Mouse (Mus musculus): ENCODE measurements around the gene Grrp1. TPM values are rescaled to one million over a fixed set of nuclear protein-coding genes. Genes with fewer than 3 reads are reported as not detected.
A peak's percentile ranks its signal among the peaks of the same experiment; 100 is the strongest.
"Not testable (repeated sequence)": the region's sequence is repeated elsewhere in the genome, so short reads cannot be mapped to it uniquely, and the experiment has no call there.

Grrp1 gene
- total RNA-seq (2014; rRNA removed) (14.2 and 18.3 TPM in 2 replicates), polyA plus RNA-seq (2015; fragmentation: Nextera tagmentation; extraction: Ambion mirVana) (18.3 and 20.0 TPM in 2 replicates)

DNA sequence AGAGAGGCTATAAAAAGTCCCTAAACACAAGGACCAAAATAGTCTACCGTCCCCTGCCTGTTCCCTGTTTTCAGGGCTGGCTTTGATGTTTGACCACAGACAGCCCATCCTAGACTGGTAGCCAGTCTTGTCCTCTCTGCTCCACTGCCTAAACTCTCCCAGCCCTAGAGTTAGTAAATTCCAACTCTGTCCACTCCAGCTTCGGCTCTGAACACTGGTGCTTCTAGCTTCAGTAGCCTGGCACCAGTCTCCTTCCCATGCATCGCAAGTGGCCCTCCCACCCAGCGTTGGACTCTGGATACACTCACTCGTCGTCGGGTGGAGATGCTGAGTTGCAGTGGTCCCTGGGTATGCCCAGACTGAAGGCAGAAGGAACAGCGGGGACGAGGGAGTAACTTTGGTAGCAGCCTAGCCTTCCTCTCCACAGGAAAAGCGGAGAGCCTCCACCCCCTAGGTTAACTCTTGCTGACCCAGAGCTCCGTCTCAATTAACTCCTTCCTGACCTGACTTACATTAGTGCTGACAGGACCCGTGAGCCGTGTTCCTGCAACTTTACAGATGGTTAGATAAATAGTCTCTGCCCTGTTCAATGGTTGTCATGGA, at the start of gene Grrp1:
Gene Grrp1 (minus strand): TSS at position 385 of the 603 bp plus-strand sequence.
- Histone ChIP-seq H3K4me2 (ENCODE audit: low read depth) (0 out of 2 replicates have a peak within 1 kb of the TSS, but pooled peaks have one; percentile 76), H3K27me3 (ENCODE audit: insufficient read depth, low read length) (peaks cover 32% of the 10 kb centered on the region), H3K27ac (ENCODE audit: low read depth, low read length) (no peak within 1 kb of the TSS), H3K4me1 (ENCODE audit: insufficient read depth) (0 out of 2 replicates have a peak, but pooled peaks cover 4% of the 10 kb centered on the region), H3K9ac (no peak within 1 kb of the TSS), H3K9me3 (ENCODE audit: low read length) (no peaks in the 10 kb centered on the region), H3K4me3 (ENCODE audit: low read depth, low read length) (0 out of 2 replicates have a peak within 1 kb of the TSS, but pooled peaks have one; percentile 53), H3K36me3 (ENCODE audit: insufficient read depth) (no peaks in the 10 kb centered on the region)
- no peak for DNase-seq
- TF ChIP-seq CTCF (IDR thresholded peaks at IDR 0.05; ENCODE audit: low read depth): no peak
- 3% methylated on average over 13 of the region's 13 CpGs for WGBS
- no peak for ATAC-seq

DNA sequence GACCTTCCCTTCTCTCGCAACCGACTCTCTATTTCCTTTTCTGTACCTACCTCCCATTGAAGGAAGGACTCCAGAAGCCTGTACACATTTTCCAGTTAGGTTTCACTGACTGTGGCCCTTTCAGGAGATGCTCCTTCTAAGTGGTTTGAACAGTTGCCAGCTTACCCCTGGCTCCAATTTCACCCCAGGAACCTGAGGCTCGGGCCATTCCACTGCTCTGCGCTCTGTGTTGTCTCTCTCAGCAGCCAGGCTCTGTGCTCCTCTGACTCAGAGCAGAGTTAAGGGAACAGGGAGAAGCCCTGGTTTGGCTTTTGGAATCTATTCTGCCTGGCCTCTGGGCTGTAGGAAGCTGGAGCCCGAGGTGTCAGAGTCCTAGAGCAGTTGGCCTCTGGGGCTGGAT, 48.2 kb upstream of the Grrp1 start:
- WGBS: 91% methylated on average over 5 of the region's 5 CpGs

DNA sequence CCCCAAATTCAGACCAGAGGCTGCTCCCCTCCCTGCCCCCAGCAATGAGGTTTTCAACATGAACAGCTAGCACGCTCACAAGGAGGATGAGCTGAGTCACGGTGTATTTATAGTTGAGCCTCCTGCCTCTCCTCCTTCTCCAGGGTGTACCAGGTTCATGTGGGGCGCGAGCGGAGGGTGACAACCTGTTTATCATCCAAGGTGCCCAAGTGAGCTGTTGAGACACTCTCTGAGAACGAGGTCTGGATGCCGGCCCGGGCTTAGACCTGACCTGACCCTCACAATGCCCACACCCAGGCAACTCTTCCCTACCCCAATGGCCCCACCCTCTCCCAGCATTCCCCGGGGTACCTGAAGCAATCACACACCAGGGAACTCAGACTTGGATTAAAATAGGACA, 46.4 kb upstream of the Grrp1 start:
- no peak overlapping the region for H3K4me3 ChIP-seq (ENCODE audit: low read depth, low read length)
- H3K27me3 ChIP-seq (ENCODE audit: insufficient read depth, low read length): no peaks in the 10 kb centered on the region
- H3K36me3 ChIP-seq (ENCODE audit: insufficient read depth): no peaks in the 10 kb centered on the region
- no peak for ATAC-seq
- H3K4me2 ChIP-seq (ENCODE audit: low read depth): no peak overlapping the region
- no peak overlapping the region for H3K27ac ChIP-seq (ENCODE audit: low read depth, low read length)
- H3K9me3 ChIP-seq (ENCODE audit: low read length): no peaks in the 10 kb centered on the region
- no peaks in the 10 kb centered on the region for H3K4me1 ChIP-seq (ENCODE audit: insufficient read depth)
- no peak for DNase-seq
- WGBS: 81% methylated on average over 9 of the region's 9 CpGs
- no peak overlapping the region for H3K9ac ChIP-seq
- TF ChIP-seq CTCF (IDR thresholded peaks at IDR 0.05; ENCODE audit: low read depth): no peak

More for the DNA sequence above, 48.2 kb upstream of the Grrp1 start:
- H3K27me3 ChIP-seq (ENCODE audit: insufficient read depth, low read length): no peaks in the 10 kb centered on the region
- H3K9me3 ChIP-seq (ENCODE audit: low read length): no peaks in the 10 kb centered on the region
- H3K4me2 ChIP-seq (ENCODE audit: low read depth): no peak overlapping the region
- H3K9ac ChIP-seq: no peak overlapping the region
- ATAC-seq (no peak), DNase-seq (no peak)
- no peak overlapping the region for H3K27ac ChIP-seq (ENCODE audit: low read depth, low read length)
- no peak for TF ChIP-seq CTCF (IDR thresholded peaks at IDR 0.05; ENCODE audit: low read depth)
- H3K4me1 ChIP-seq (ENCODE audit: insufficient read depth): no peaks in the 10 kb centered on the region
- H3K36me3 ChIP-seq (ENCODE audit: insufficient read depth): no peaks in the 10 kb centered on the region
- no peak overlapping the region for H3K4me3 ChIP-seq (ENCODE audit: low read depth, low read length)

DNA sequence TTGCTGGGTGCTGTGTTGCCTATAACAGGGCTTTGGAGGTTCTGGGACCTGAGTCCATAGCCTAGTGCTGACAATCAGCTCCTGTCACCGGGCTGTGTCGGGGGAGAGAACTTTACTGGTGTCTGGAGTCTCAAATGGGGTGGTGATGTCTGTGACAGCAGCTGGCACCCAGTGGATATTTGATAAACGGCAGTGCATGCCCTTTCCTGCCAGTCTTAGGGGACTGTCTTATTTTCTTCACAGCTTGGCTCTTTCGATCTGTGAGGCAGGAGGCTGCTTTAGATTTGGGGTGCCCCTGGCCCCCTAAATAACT, 45.5 kb upstream of the Grrp1 start:
- TF ChIP-seq CTCF (IDR thresholded peaks at IDR 0.05; ENCODE audit: low read depth): no peak
- ATAC-seq (no peak), DNase-seq (no peak)
- H3K9ac ChIP-seq: no peak overlapping the region
- no peak overlapping the region for H3K4me3 ChIP-seq (ENCODE audit: low read depth, low read length)
- H3K4me1 ChIP-seq (ENCODE audit: insufficient read depth): no peaks in the 10 kb centered on the region
- H3K9me3 ChIP-seq (ENCODE audit: low read length): no peaks in the 10 kb centered on the region
- no peaks in the 10 kb centered on the region for H3K36me3 ChIP-seq (ENCODE audit: insufficient read depth)
- 66% methylated on average over 4 of the region's 4 CpGs for WGBS
- H3K27me3 ChIP-seq (ENCODE audit: insufficient read depth, low read length): no peaks in the 10 kb centered on the region
- no peak overlapping the region for H3K27ac ChIP-seq (ENCODE audit: low read depth, low read length)
- no peak overlapping the region for H3K4me2 ChIP-seq (ENCODE audit: low read depth)

DNA sequence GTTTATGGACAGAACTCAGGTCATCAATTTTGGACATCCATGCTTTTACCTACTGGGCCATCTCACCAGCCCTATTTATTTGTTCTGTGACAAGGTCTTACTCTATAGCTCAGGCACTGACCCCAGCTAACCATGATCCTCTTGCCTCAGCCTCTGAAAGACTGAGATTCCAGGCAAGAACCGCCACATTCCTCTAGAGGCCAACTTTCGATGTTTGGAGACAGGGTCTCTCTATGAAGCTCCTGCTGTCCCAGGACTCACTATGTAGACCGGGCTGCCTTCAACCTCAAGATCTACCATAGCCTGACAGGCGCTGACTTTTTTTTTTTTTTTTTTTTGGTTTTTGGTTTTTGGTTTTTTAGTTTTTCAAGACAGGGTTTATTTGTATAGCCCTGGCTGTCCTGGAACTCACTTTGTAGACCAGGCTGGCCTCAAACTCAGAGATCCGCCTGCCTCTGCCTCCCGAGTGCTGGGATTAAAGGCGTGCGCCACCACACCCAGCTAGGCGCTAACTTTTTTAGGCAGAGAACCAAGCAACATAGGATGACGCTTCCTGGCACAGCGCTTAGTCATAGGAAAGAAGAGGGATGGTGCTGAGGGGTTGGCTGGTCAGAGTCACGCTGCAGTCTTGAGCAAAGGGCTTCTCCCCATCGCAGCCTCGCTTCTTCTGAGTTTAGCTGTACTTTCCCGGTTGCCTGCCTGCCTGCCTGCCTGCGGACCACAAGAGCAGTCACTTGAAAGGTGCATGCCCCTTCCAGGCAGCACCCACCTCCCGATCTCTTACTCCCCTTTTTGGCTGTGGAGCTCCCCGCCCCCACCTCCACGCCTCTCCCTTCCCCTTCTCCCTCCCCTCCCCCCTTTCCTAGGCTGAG, 45.0 kb upstream of the Grrp1 start:
- Histone ChIP-seq H3K4me2 (ENCODE audit: low read depth) (no peak overlapping the region), H3K9ac (no peak overlapping the region), H3K4me3 (ENCODE audit: low read depth, low read length) (no peak overlapping the region), H3K36me3 (ENCODE audit: insufficient read depth) (no peaks in the 10 kb centered on the region), H3K27me3 (ENCODE audit: insufficient read depth, low read length) (no peaks in the 10 kb centered on the region; the same call in 1 of the 2 replicates), H3K4me1 (ENCODE audit: insufficient read depth) (no peaks in the 10 kb centered on the region), H3K9me3 (ENCODE audit: low read length) (no peaks in the 10 kb centered on the region), H3K27ac (ENCODE audit: low read depth, low read length) (no peak overlapping the region)
- no peak for DNase-seq
- no peak for ATAC-seq
- 75% methylated on average over 19 of the region's 19 CpGs for WGBS
- no peak for TF ChIP-seq CTCF (IDR thresholded peaks at IDR 0.05; ENCODE audit: low read depth)

DNA sequence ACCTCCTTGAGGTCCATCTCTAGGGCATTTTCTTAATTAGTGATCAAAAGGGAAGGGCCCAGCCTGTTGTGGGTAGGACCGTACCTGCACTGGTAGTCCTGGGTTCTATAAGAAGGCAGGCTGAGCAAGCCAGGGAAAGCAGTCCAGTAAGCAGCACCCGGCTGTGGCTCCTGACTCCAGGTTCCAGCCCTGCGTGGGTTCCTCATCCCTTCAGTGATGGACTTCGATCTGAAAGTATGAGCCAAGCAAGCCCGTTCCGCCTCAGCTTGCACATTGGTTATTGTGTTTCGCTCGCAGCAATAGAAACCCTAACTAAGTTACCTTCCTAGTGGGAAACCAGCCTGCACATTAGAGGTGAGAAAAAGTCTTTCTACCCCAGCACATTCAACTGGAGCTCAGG, 43.5 kb upstream of the Grrp1 start:
- DNase-seq (no peak), ATAC-seq (no peak)
- no peak overlapping the region for H3K9ac ChIP-seq
- H3K4me2 ChIP-seq (ENCODE audit: low read depth): no peak overlapping the region
- H3K36me3 ChIP-seq (ENCODE audit: insufficient read depth): no peaks in the 10 kb centered on the region
- no peak for TF ChIP-seq CTCF (IDR thresholded peaks at IDR 0.05; ENCODE audit: low read depth)
- no peaks in the 10 kb centered on the region; the same call in 1 of the 2 replicates for H3K27me3 ChIP-seq (ENCODE audit: insufficient read depth, low read length)
- 96% methylated on average over 8 of the region's 8 CpGs for WGBS
- no peak overlapping the region for H3K4me3 ChIP-seq (ENCODE audit: low read depth, low read length)
- no peak overlapping the region for H3K27ac ChIP-seq (ENCODE audit: low read depth, low read length)
- no peaks in the 10 kb centered on the region for H3K9me3 ChIP-seq (ENCODE audit: low read length)
- H3K4me1 ChIP-seq (ENCODE audit: insufficient read depth): no peaks in the 10 kb centered on the region

DNA sequence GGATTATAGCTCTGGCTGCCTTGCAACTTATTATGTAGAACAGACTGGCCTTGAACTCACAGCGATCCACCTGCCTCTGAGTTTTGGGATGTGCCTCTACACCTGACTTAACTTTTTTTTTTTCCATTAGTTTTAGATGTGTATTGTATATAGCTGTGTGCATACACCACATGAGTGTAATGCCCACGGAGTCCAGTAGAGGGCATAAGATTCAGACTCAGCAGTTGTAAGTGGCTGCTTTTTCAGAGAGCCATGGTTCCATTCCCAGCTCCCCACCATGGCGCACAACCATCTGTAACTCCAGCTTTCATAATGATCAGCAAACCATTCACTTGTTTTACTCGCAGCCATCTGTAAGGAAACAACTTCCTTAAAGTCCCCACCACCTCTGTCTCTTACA, 42.6 kb upstream of the Grrp1 start:
- WGBS: 93% methylated on average over 4 of the region's 4 CpGs
- no peak for DNase-seq

DNA sequence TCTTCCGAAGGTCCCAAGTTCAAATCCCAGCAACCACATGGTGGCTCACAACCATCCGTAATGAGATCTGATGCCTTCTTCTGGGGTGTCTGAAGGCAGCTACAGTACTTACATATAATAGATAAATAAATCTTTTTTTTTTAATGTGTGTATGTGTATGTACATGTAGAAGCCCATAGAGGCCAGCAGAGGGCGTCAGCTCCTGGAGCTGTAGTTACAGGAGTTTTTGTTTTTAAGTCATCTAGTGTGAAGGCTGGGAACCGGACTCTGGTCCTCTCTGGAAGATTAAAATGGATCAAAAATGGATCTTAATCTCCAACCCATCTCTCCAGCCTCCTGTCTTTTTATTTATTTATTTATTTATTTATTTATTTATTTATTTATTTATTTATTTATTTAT, 42.2 kb upstream of the Grrp1 start:
- not testable (repeated sequence) for H3K9me3 ChIP-seq (ENCODE audit: low read length); H3K4me3 ChIP-seq (ENCODE audit: low read depth, low read length); H3K36me3 ChIP-seq (ENCODE audit: insufficient read depth); ATAC-seq; H3K27me3 ChIP-seq (ENCODE audit: insufficient read depth, low read length); H3K4me2 ChIP-seq (ENCODE audit: low read depth); H3K27ac ChIP-seq (ENCODE audit: low read depth, low read length); H3K4me1 ChIP-seq (ENCODE audit: insufficient read depth); DNase-seq; H3K9ac ChIP-seq
- 86% methylated on average over 4 of the region's 4 CpGs for WGBS

More for the DNA sequence above, 42.6 kb upstream of the Grrp1 start:
- Histone ChIP-seq H3K9me3 (ENCODE audit: low read length) (no peaks in the 10 kb centered on the region), H3K4me1 (ENCODE audit: insufficient read depth) (no peaks in the 10 kb centered on the region), H3K4me2 (ENCODE audit: low read depth) (no peak overlapping the region), H3K9ac (no peak overlapping the region), H3K36me3 (ENCODE audit: insufficient read depth) (no peaks in the 10 kb centered on the region), H3K4me3 (ENCODE audit: low read depth, low read length) (no peak overlapping the region), H3K27me3 (ENCODE audit: insufficient read depth, low read length) (no peaks in the 10 kb centered on the region; the same call in 1 of the 2 replicates), H3K27ac (ENCODE audit: low read depth, low read length) (no peak overlapping the region)
- no peak for ATAC-seq
- peak; percentile 21; the same call in 1 of the 2 replicates for TF ChIP-seq CTCF (IDR thresholded peaks at IDR 0.05; ENCODE audit: low read depth)

Data from forebrain, postnatal 0 days (tissue).